Mouse (Mus musculus) regulatory T cell (primary cell): ENCODE data around the gene Ldlrad3.

Experiments
- in situ Hi-C: fragments of 300-600 bp; cut with MboI, MseI; formaldehyde crosslinking; loops from one replicate; pipeline ENCODE4 v1.15.1; 2025; ENCODE audit warnings: high pct_unique_total_duplicates

Gene Ldlrad3

GRCm38 (mm10) chr2:101907386-101908022 lies 278.7 kb downstream of the Ldlrad3 start:
- in situ Hi-C loops, result loop anchor here (5.0 kb wide), 2 partner anchors 165 to 295 kb away; no protein-coding TSS in a partner anchor

DNA sequence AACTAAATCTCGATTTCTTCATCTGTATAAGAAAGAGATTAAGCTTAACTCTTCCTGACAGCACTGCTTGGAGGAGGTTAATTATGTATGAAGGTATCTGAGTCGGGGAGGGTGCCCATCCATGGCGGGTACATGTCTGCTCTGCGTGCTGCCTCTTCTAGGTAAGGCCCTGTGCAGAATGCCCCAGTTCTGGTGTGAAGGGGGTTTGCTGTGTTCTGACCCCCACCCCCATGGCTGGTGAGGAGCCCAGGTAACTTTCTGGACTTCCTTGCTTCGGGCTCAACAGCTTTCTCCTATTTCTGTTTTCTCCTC lies 279.9 kb downstream of the Ldlrad3 start:
- in situ Hi-C loops, result loop anchor here (5.0 kb wide), 2 partner anchors 166 to 296 kb away; no protein-coding TSS in a partner anchor

GRCm38 (mm10) chr2:101905534-101906378 lies 280.4 kb downstream of the Ldlrad3 start:
- in situ Hi-C loops, result loop anchor here (5.0 kb wide), 2 partner anchors 167 to 297 kb away; no protein-coding TSS in a partner anchor

DNA sequence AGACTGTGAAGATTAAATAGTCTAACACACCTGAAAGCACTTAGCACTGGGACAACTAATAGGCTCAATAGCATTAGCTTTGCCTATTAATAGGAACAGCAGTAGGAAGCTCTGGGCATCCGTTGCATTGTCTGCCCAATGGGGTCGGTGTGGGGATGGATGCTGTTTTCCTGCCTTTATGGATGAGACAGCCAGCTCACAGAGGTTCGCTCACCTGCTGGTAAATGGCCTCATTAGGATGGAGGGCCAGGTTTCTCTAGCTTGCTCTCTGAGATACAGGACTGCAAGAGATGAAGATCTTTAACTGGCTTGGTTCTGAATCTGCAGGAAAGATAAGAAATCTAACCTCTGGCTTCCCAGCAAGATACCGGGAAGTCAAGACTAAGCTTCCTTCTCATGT lies 284.0 kb downstream of the Ldlrad3 start:
- in situ Hi-C loops, result loop anchor here (5.0 kb wide), 1 partner anchor 390 kb away; no protein-coding TSS in a partner anchor
